In the genomic region with DNA sequence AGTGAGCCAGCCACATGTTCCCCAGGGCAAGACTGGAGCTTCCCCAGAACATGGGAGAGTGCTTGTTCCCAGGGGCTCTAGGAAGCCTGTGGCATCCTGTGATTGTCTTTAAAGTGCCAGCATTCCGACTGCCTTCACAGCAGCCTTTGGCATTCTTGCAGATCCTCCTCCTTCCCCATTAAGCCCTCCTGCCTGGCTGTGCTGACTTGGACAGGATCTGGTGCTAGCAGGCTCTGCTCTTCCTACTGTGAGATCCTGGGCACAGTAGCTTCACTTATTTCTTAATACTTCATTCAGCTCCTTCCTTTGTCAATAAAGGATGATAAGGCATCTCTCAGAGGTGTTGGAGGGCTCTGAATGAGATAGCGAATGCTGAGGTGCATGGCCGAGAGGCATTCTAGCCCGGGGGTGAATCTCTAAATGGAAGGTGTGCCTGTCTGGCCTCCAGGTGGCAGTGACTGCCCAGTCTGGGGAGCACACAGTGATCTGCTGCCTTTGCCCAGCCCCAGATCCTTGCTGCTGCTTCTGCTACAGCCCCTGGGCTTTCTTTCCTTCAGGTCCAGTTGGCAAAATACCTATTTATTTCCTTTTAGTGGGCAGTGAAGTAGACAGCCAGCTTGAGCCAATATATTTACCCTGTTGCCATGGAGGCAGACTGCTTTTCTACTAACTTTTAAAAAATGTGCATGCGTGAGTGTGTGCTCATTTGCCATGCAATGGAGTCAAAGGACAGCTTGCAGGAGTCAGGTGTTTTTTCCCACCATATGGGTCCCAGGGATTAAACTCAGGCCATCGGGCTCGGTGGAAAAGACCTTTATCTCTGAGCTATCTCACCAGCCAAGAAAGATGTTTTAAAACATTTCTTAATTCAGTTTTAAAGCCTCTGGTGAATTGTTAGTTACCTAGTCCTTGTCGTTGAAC, we compare ENCODE assay signal across 9 mouse cellular contexts. TPM values are rescaled to one million over a fixed set of nuclear protein-coding genes. Genes with fewer than 3 reads are reported as not detected.
DNase-seq lines count a peak whose midpoint lies in the region; ATAC-seq and TF ChIP-seq lines count a peak whose summit lies in the region.
"Had no signal": no experiment of that assay in that cellular context is flagged by ENCODE, and none has a peak within 500 bp of the region (broad histone marks: within the 10 kb centered on the region; RNA-seq: fewer than 3 reads in every experiment).

No protein-coding gene starts in this region.

- H3K27ac ChIP-seq in heart, adult 2 months, result no peak overlapping the region
- no peak overlapping the region; the same call in 1 of the 2 replicates for H3K27ac ChIP-seq in hindbrain, embryonic 16.5 days (ENCODE audit: low read depth, low read length)
- H3K27ac ChIP-seq: lung, embryonic 15.5 days had no signal

- ATAC-seq in hindbrain, embryonic 16.5 days, result peak; percentile 80

- TF ChIP-seq CTCF in heart, adult 2 months (IDR thresholded peaks at IDR 0.05), result peak; percentile 68

- TF ChIP-seq EP300 in heart, adult 2 months (IDR thresholded peaks at IDR 0.05; ENCODE audit: insufficient read depth, low read depth, low read length), result 0 out of 2 replicates have a peak, but pooled peaks have one; percentile 33

- H3K79me2 ChIP-seq in heart, adult 2 months (replicated peaks; ENCODE audit: control insufficient read depth, insufficient read depth, low read length), result no peaks in the 10 kb centered on the region

- 42% methylated on average over 8 of the region's 8 CpGs for WGBS in heart, adult 2 months
- 18% methylated on average over 8 of the region's 8 CpGs for WGBS in hindbrain, embryonic 16.5 days

- peaks cover 2% of the 10 kb centered on the region for H3K27me3 ChIP-seq in heart, adult 2 months (ENCODE audit: control insufficient read depth, insufficient read depth, low read length)
- H3K27me3 ChIP-seq in hindbrain, embryonic 16.5 days (replicated peaks; ENCODE audit: control insufficient read depth, insufficient read depth, low read length), result no peaks in the 10 kb centered on the region
- H3K27me3 ChIP-seq: lung, embryonic 15.5 days had no signal

- no peak overlapping the region for H3K9ac ChIP-seq in heart, adult 2 months (ENCODE audit: low read depth, low read length)
- 0 out of 2 replicates have a peak overlapping the region, but pooled peaks have one; percentile 28 for H3K9ac ChIP-seq in hindbrain, embryonic 16.5 days (ENCODE audit: low read depth, low read length)
- H3K9ac ChIP-seq: lung, embryonic 15.5 days had no signal

- no peaks in the 10 kb centered on the region for H3K4me1 ChIP-seq in heart, adult 2 months (ENCODE audit: control insufficient read depth, insufficient read depth, low read length)
- peaks cover 5% of the 10 kb centered on the region for H3K4me1 ChIP-seq in hindbrain, embryonic 16.5 days (ENCODE audit: control insufficient read depth, insufficient read depth, low read depth, low read length)
- H3K4me1 ChIP-seq: lung, embryonic 15.5 days had no signal

- intact Hi-C loops in heart, adult 2 months (cut with DNase I), result loop anchor here (2.0 kb wide), 1 partner anchor 48 kb away; no protein-coding TSS in a partner anchor
- intact Hi-C loops in heart, postnatal 25 days (cut with DNase I), result no loop called here

- no peaks in the 10 kb centered on the region for H3K36me3 ChIP-seq in heart, adult 2 months (ENCODE audit: control insufficient read depth, insufficient read depth, low read length)
- no peaks in the 10 kb centered on the region for H3K36me3 ChIP-seq in hindbrain, embryonic 16.5 days (ENCODE audit: control insufficient read depth, insufficient read depth, low read length)
- H3K36me3 ChIP-seq: lung, embryonic 15.5 days had no signal

- H3K9me3 ChIP-seq in hindbrain, embryonic 16.5 days (ENCODE audit: control insufficient read depth, low read length), result no peaks in the 10 kb centered on the region
- H3K9me3 ChIP-seq: lung, embryonic 15.5 days had no signal

- peak in 1 of 2 experiments; percentile 32 for DNase-seq in heart, adult 2 months
- DNase-seq in heart, postnatal 25 days (ENCODE audit: low spot score), result no peak
- DNase-seq in 416B (ENCODE audit: low read depth), result peak; percentile 21
- peak; percentile 73 for DNase-seq in cerebellum, adult 11 months
- no peak for DNase-seq in layer of hippocampus, postnatal 36 days
- no peak for DNase-seq in gastrocnemius, adult 8-10 months (ENCODE audit: low spot score in 2 of 2)
- no peak for DNase-seq in layer of hippocampus, adult 18-20 months (ENCODE audit: low spot score in 2 of 2)

- H3K4me3 ChIP-seq in heart, adult 2 months, result no peak overlapping the region
- no peak overlapping the region for H3K4me3 ChIP-seq in hindbrain, embryonic 16.5 days (ENCODE audit: low read length)
- H3K4me3 ChIP-seq: lung, embryonic 15.5 days had no signal

- no peak overlapping the region for H3K4me2 ChIP-seq in hindbrain, embryonic 16.5 days (ENCODE audit: low read length)
- H3K4me2 ChIP-seq: lung, embryonic 15.5 days had no signal

- no peak for TF ChIP-seq POLR2A in heart, adult 2 months (IDR thresholded peaks at IDR 0.05; ENCODE audit: insufficient read depth, low read depth, low read length)

RNA-seq across cellular contexts. Expression of a gene that starts 35.2 kb away (rescaled TPM):
- total RNA-seq in heart, adult 2 months (2021), result 1 to 10 TPM in 1 of 2 experiments, under 1 TPM in 1; 0.94 to 2.3 TPM
- 7.3 and 8.6 TPM in 2 replicates for polyA plus RNA-seq in heart, adult 2 months (2012; rRNA removed)
- 1 to 10 TPM; 1.8 to 2.7 TPM for total RNA-seq in heart, postnatal 25 days (2021)
- polyA plus RNA-seq in hindbrain, embryonic 16.5 days (2015; fragmentation: Nextera tagmentation; extraction: Ambion mirVana), result 2.4 and 3.3 TPM in 2 replicates
- 10 to 100 TPM in 1 of 2 experiments, 1 to 10 TPM in 1; 8.2 to 10.1 TPM for total RNA-seq in layer of hippocampus, postnatal 36 days (2021)
- total RNA-seq in gastrocnemius, adult 8-10 months (2022), result 1 to 10 TPM in 1 of 4 experiments, under 1 TPM in 2, not detected in 1; 0.88 to 1.1 (median 0.94) TPM
- 1 to 10 TPM; 7.8 to 9.0 TPM for total RNA-seq in layer of hippocampus, adult 18-20 months (2021)

RNA-seq across cellular contexts. Expression of a gene that starts 35.4 kb away (rescaled TPM):
- 1 to 10 TPM; 8.1 to 8.3 TPM for total RNA-seq in heart, adult 2 months (2021)
- polyA plus RNA-seq in heart, adult 2 months (2012; rRNA removed), result 20.4 and 22.3 TPM in 2 replicates
- total RNA-seq in heart, postnatal 25 days (2021), result 1 to 10 TPM; 8.0 to 8.8 TPM
- polyA plus RNA-seq in hindbrain, embryonic 16.5 days (2015; fragmentation: Nextera tagmentation; extraction: Ambion mirVana), result 115 and 117 TPM in 2 replicates
- 10 to 100 TPM; 60.2 to 64.3 TPM for total RNA-seq in layer of hippocampus, postnatal 36 days (2021)
- 10 to 100 TPM in 3 of 4 experiments, 1 to 10 TPM in 1; 8.4 to 13.1 (median 10.3) TPM for total RNA-seq in gastrocnemius, adult 8-10 months (2022)
- total RNA-seq in layer of hippocampus, adult 18-20 months (2021), result 10 to 100 TPM; 61.9 to 65.0 TPM

RNA-seq across cellular contexts. Expression of a gene that starts 35.4 kb away (rescaled TPM):
- total RNA-seq in heart, adult 2 months (2021), result 10 to 100 TPM; 13.4 to 14.4 TPM
- polyA plus RNA-seq in heart, adult 2 months (2012; rRNA removed), result 15.8 and 18.4 TPM in 2 replicates
- 10 to 100 TPM; 12.5 to 14.3 TPM for total RNA-seq in heart, postnatal 25 days (2021)
- polyA plus RNA-seq in hindbrain, embryonic 16.5 days (2015; fragmentation: Nextera tagmentation; extraction: Ambion mirVana), result 14.2 and 14.8 TPM in 2 replicates
- 100 to 1,000 TPM; 151 to 152 TPM for total RNA-seq in layer of hippocampus, postnatal 36 days (2021)
- 10 to 100 TPM; 19.1 to 29.8 (median 24.0) TPM for total RNA-seq in gastrocnemius, adult 8-10 months (2022)
- total RNA-seq in layer of hippocampus, adult 18-20 months (2021), result 100 to 1,000 TPM; 159 to 163 TPM

Comparison
In these comparisons a context has a peak if more than half of its experiments do, and no peak if none do; other contexts are left out.
1. DNase-seq: peak in 416B (single experiment) and cerebellum, adult 11 months (single experiment); none in heart, postnatal 25 days (single experiment), layer of hippocampus, postnatal 36 days (0 of 2), gastrocnemius, adult 8-10 months (0 of 2) and layer of hippocampus, adult 18-20 months (0 of 2).
2. RNA of a gene that starts 35.4 kb away (total RNA-seq): 61.9 to 65.0 TPM in layer of hippocampus, adult 18-20 months and 60.2 to 64.3 TPM in layer of hippocampus, postnatal 36 days; 8.4 to 13.1 TPM in gastrocnemius, adult 8-10 months, 8.0 to 8.8 TPM in heart, postnatal 25 days and 8.1 to 8.3 TPM in heart, adult 2 months; every median in the first group is over 4 times any median in the second.
3. RNA of a gene that starts 35.4 kb away (total RNA-seq): 159 to 163 TPM in layer of hippocampus, adult 18-20 months and 151 to 152 TPM in layer of hippocampus, postnatal 36 days; 19.1 to 29.8 TPM in gastrocnemius, adult 8-10 months, 13.4 to 14.4 TPM in heart, adult 2 months and 12.5 to 14.3 TPM in heart, postnatal 25 days; every median in the first group is over 4 times any median in the second.